Mouse (Mus musculus) kidney, embryonic 14.5 days (tissue): ENCODE results near the gene Traf4. TPM values are rescaled to one million over a fixed set of nuclear protein-coding genes. Genes with fewer than 3 reads are reported as not detected.
"Not testable (repeated sequence)": the region's sequence is repeated elsewhere in the genome, so short reads cannot be mapped to it uniquely, and the experiment has no call there.

Source experiments
- ATAC-seq: fragments of 200-750 bp; cut with Nextera tagmentation; 2 replicates; pipeline ENCODE4 v1.8.0; 2017; ENCODE audit warnings: moderate number of reproducible peaks, mild to moderate bottlenecking, moderate TSS enrichment, moderate library complexity; ENCODE audit not compliant: low FRiP score, low TSS enrichment
- H3K27ac ChIP-seq: fragments of 300-500 bp; sonication (generic); 2 replicates; pipeline ENCODE4 v1.5.1; 2014; ENCODE audit warnings: low read depth, mild to moderate bottlenecking, low read length, moderate library complexity, mixed read lengths
- H3K27me3 ChIP-seq: fragments of 300-500 bp; sonication (generic); 2 replicates; pipeline ENCODE4 v1.6.1; 2014; ENCODE audit warnings: mild to moderate bottlenecking, low read length; ENCODE audit not compliant: control insufficient read depth, insufficient read depth
- H3K36me3 ChIP-seq: fragments of 300-500 bp; sonication (generic); 2 replicates; pipeline ENCODE4 v1.6.1; 2014; ENCODE audit warnings: low read length, mixed read lengths; ENCODE audit not compliant: control insufficient read depth, insufficient read depth
- H3K4me1 ChIP-seq: fragments of 300-500 bp; sonication (generic); 2 replicates; pipeline ENCODE4 v1.6.1; 2014; ENCODE audit warnings: low read length, mixed read lengths; ENCODE audit not compliant: control insufficient read depth, insufficient read depth
- H3K4me2 ChIP-seq: fragments of 300-500 bp; sonication (generic); replicated peaks from 2 replicates; pipeline ENCODE4 v1.6.1; 2014; ENCODE audit warnings: low read depth, mild to moderate bottlenecking, low read length
- H3K4me3 ChIP-seq: fragments of 300-500 bp; sonication (generic); 2 replicates; pipeline ENCODE4 v1.5.1; 2014; ENCODE audit warnings: mild to moderate bottlenecking, low read length
- H3K9ac ChIP-seq: fragments of 300-500 bp; sonication (generic); 2 replicates; pipeline ENCODE4 v1.6.1; 2014; ENCODE audit warnings: low read depth, mild to moderate bottlenecking, low read length, moderate library complexity
- H3K9me3 ChIP-seq: fragments of 300-500 bp; sonication (generic); 2 replicates; pipeline ENCODE4 v1.6.1; 2016; ENCODE audit warnings: low read length; ENCODE audit not compliant: control insufficient read depth
- WGBS: fragments of 180-500 bp; shearing (Covaris S2); extraction: QIAGEN DNeasy Blood & Tissue Kit; methylation state at CpG from one replicate; pipeline ENCODE4 v1.1.7; 2014; 5-methylcytosine and 5-hydroxymethylcytosine counted together
- polyA plus RNA-seq: library from polyadenylated mRNA; unstranded; fragments of >200 nt; fragmentation: Nextera tagmentation; extraction: Ambion mirVana; gene quantifications from 2 replicates; pipeline ENCODE4 v1.2.1, GENCODE M21; 2014

Traf4 gene
- polyA plus RNA-seq, 1 experiment from 2014 or later = 68.2 TPM

DNA sequence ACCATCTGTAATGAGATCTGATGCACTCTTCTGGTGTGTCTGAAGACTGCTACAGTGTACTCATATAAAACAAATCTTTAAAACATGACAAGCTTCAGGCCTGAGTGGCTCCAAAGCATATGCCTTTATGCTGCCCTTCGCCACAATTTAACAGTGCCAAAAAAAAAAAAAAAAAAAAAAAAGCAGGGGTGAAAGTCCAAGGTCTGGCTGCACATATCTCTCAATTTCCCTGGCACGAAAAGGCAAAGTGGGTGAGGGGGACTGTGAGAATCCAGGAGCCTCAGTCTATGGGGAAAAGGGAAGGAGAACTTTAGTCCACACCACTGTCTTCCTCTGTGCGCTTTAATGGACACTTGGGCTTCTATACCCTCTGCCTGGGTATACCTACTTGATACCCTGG lies 37.0 kb upstream of the Traf4 start:
- peaks cover 9% of the 10 kb centered on the region for H3K4me1 ChIP-seq
- H3K4me2 ChIP-seq = no peak overlapping the region
- no peak overlapping the region for H3K9ac ChIP-seq
- H3K36me3 ChIP-seq = peaks cover 21% of the 10 kb centered on the region
- H3K27ac ChIP-seq = no peak overlapping the region
- H3K4me3 ChIP-seq = no peak overlapping the region
- 93% methylated on average over 3 of the region's 3 CpGs for WGBS
- no peaks in the 10 kb centered on the region for H3K27me3 ChIP-seq
- H3K9me3 ChIP-seq = no peaks in the 10 kb centered on the region
- ATAC-seq = no peak

- peak overlapping the region; percentile 65 for H3K4me2 ChIP-seq
- H3K4me1 ChIP-seq = peaks cover 7% of the 10 kb centered on the region
- no peak for ATAC-seq
- WGBS = 67% methylated on average over 22 of the region's 23 CpGs
- no peak overlapping the region for H3K27ac ChIP-seq
- no peaks in the 10 kb centered on the region for H3K27me3 ChIP-seq
- no peaks in the 10 kb centered on the region for H3K9me3 ChIP-seq
- H3K36me3 ChIP-seq = peaks cover 30% of the 10 kb centered on the region
- H3K9ac ChIP-seq = peak overlapping the region; percentile 48
- H3K4me3 ChIP-seq = peak overlapping the region; percentile 49
These were observed 29.9 kb upstream of the Traf4 start for GRCm38 (mm10) chr11:78195101-78195863.

DNA sequence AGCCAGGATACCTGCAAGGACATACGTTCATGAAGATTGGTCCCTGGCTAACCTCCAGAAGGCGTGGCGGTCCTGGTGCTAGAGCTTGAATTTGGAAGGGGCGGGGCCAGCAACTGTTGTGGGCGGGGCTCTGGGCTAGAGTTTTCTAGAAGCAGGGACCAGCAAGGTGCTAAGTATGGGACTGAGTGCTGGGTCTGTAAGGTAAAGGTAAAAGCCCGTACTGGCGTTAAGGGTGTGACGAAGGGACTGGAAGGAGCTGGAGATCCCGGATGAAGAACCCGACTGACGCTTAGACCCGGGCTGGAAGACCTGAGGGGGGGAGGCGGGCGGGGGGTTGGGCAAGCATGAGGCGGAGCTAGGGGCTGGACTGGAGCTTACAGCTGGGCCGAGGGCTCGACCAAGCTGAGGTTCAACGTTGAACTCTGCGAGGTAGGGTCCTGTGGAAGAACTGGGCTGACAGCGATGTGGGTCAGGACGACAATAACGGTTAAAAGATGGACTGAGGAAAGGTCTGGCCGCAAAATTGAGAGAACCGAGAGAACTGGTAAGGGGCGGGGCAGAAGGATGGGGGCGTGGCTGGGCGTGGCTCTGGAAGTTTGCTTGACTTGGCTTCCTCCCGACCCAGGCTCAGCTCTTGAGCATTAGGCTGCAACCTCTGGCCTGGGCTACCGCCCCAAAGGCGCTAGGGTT lies 29.2 kb upstream of the Traf4 start:
- peak; percentile 82 for ATAC-seq
- peak overlapping the region; percentile 65 for H3K4me2 ChIP-seq
- WGBS = 3% methylated on average over 30 of the region's 30 CpGs
- H3K9ac ChIP-seq = peak overlapping the region; percentile 48
- H3K27ac ChIP-seq = no peak overlapping the region
- H3K4me1 ChIP-seq = peaks cover 14% of the 10 kb centered on the region
- H3K27me3 ChIP-seq = no peaks in the 10 kb centered on the region
- H3K9me3 ChIP-seq = no peaks in the 10 kb centered on the region
- peak overlapping the region; percentile 49 for H3K4me3 ChIP-seq
- H3K36me3 ChIP-seq = peaks cover 32% of the 10 kb centered on the region

GRCm38 (mm10) chr11:78193113-78193512 lies 27.7 kb upstream of the Traf4 start, which contains the start of gene Proca1:
Gene Proca1, plus strand, starts transcription at chr11:78193392.
- Histone ChIP-seq H3K9ac (no peak within 1 kb of the TSS), H3K27me3 (no peaks in the 10 kb centered on the region), H3K27ac (no peak within 1 kb of the TSS), H3K9me3 (no peaks in the 10 kb centered on the region), H3K4me2 (peak within 1 kb of the TSS; percentile 65), H3K36me3 (peaks cover 32% of the 10 kb centered on the region), H3K4me1 (peaks cover 17% of the 10 kb centered on the region), H3K4me3 (no peak within 1 kb of the TSS; the same call in 1 of the 2 replicates)
- ATAC-seq = no peak
- WGBS = 89% methylated on average over 1 of the region's 1 CpGs

- Histone ChIP-seq H3K4me2 (peak overlapping the region; percentile 69), H3K4me1 (peaks cover 16% of the 10 kb centered on the region), H3K27me3 (no peaks in the 10 kb centered on the region), H3K36me3 (peaks cover 32% of the 10 kb centered on the region), H3K9me3 (no peaks in the 10 kb centered on the region), H3K27ac (peak overlapping the region; percentile 100), H3K9ac (peak overlapping the region; percentile 97), H3K4me3 (peak overlapping the region; percentile 81)
- no peak for ATAC-seq
- WGBS = 50% methylated on average over 6 of the region's 6 CpGs
These were observed 24.7 kb upstream of the Traf4 start for GRCm38 (mm10) chr11:78190041-78190440.

DNA sequence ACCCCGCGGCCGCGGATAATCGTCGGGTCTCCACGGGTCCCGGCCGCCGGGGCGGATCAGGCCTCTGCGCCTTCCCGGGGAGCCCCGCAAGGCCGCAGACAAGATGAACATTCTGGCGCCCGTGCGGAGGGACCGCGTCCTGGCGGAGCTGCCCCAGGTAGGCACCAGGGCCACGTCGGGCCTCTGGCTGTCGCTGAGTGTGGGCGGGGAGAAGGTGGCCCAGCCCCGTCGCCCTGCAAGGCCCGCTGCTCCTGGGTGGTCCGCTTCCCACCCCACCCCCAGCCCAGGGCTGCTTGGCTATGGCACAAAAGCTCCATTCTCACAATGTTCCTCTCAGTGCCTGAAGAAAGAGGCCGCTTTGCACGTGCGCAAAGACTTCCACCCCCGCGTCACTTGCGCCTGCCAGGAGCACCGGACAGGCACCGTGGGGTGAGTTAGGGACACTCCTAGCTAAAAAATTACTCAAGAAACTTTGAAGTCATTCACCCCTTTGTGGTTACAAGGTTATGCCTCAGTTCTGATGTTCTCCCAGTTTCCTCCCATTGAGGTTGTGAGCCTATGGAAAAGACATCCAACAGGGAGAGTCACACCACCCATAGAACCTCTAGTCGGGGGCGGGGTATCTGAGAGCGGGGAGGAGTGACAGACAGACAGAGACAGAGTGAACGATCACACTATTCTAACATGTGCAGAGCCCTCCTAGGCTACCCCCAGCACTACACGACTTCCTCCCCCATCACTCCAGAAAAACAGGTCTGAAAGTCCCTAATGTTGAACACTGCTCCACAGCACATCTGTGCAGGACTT lies 24.0 kb upstream of the Traf4 start:
- Histone ChIP-seq H3K27ac (peak overlapping the region; percentile 100), H3K4me2 (peak overlapping the region; percentile 69), H3K27me3 (no peaks in the 10 kb centered on the region), H3K4me1 (peaks cover 12% of the 10 kb centered on the region), H3K9me3 (no peaks in the 10 kb centered on the region), H3K36me3 (peaks cover 32% of the 10 kb centered on the region), H3K4me3 (peak overlapping the region; percentile 81), H3K9ac (peak overlapping the region; percentile 97)
- peak; percentile 82 for ATAC-seq
- WGBS = under 1% methylated on average over 39 of the region's 42 CpGs

DNA sequence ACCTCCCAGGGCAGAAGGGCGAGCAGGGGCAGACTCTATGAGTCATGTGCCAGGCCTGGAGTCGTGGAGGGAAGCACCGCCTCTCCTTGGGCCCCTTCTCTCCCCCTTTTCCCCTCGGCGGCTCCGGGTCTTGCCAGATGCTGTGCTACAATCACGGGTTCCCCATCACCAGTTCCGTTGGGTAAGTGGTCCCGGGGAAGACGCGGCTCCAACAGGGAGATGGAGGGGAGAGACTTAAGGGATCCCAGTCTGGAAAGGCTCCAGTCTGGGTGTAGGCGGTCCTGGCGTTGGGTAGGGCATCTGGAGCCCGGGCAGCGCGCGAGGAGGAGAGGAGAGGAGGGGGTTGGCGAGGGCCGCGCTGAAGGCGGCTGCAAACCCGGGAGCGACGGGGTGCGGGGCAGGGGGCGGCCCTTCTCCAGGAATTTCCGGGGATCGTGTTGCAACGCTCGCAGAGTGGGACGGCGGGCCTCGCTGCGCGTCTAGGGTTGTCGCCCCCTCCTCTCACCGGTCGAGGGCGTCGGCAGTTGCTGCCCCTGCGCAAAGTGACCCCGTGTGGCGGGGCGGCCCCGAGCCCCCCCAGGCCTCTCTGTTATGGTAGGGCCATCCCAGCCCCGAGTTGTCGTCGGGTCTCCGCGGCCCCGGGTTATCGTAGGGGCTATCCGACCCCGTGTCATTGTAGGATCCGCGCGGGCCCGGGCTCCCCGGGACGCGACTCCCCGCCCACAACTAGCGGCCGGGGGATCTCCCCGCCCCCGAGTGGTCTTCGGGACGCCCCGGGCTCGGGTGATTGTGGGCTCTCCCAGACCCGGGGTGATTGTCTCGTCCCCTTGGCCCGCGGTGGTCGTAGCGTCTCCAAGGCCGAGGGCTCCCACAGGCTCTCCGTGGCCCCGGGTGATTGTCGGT lies 23.2 kb upstream of the Traf4 start, which contains the start of gene Rab34:
Gene Rab34 (plus strand): TSS at position 100 of the 903 bp plus-strand sequence.
- H3K27me3 ChIP-seq = no peaks in the 10 kb centered on the region
- under 1% methylated on average over 66 of the region's 80 CpGs for WGBS
- peak within 1 kb of the TSS; percentile 97 for H3K9ac ChIP-seq
- peak; percentile 88 for ATAC-seq
- H3K4me2 ChIP-seq = peak within 1 kb of the TSS; percentile 69
- H3K36me3 ChIP-seq = peaks cover 31% of the 10 kb centered on the region
- H3K9me3 ChIP-seq = no peaks in the 10 kb centered on the region
- peak within 1 kb of the TSS; percentile 81 for H3K4me3 ChIP-seq
- H3K4me1 ChIP-seq = peaks cover 12% of the 10 kb centered on the region
- H3K27ac ChIP-seq = peak within 1 kb of the TSS; percentile 100

- peaks cover 30% of the 10 kb centered on the region for H3K4me1 ChIP-seq
- not testable (repeated sequence) for H3K27ac ChIP-seq, H3K9ac ChIP-seq, H3K27me3 ChIP-seq, H3K9me3 ChIP-seq, H3K4me3 ChIP-seq, H3K4me2 ChIP-seq, ATAC-seq
- WGBS = 95% methylated on average over 6 of the region's 6 CpGs
- peaks cover 29% of the 10 kb centered on the region for H3K36me3 ChIP-seq
These were observed 19.3 kb upstream of the Traf4 start for GRCm38 (mm10) chr11:78184702-78185101.
